Mouse (Mus musculus): ENCODE data around the gene Gm3043. TPM values are rescaled to one million over a fixed set of nuclear protein-coding genes. Genes with fewer than 3 reads are reported as not detected.
"Not testable (repeated sequence)": the region's sequence is repeated elsewhere in the genome, so short reads cannot be mapped to it uniquely, and the experiment has no call there.

Gm3043 gene
- total RNA-seq (2021), result not detected

GRCm38 (mm10) chr14:3688483-3688882 lies at the start of gene Gm3043:
Gene Gm3043 (plus strand): TSS chr14:3688783.
- intact Hi-C loops (cut with DNase I); DNase-seq (ENCODE audit: low spot score in 2 of 2): not testable (repeated sequence)

- intact Hi-C loops (cut with DNase I); DNase-seq (ENCODE audit: low spot score in 2 of 2): not testable (repeated sequence)
These were observed 36.9 kb upstream of the Gm3043 start, which contains the start of gene Gm3020 for GRCm38 (mm10) chr14:3651730-3652129. Gene Gm3020 (plus strand): TSS chr14:3652030.

Other genes with a start within 250 kb of the Gm3043 start
- not detected for gene Gm10408, start 239.4 kb upstream of the Gm3043 start, total RNA-seq (2021)
- gene Gm3012, start 54.3 kb upstream of the Gm3043 start, total RNA-seq (2021), result not detected
- gene Gm3020, start 36.8 kb upstream of the Gm3043 start, total RNA-seq (2021), result 1 to 10 TPM; 1.8 to 2.6 TPM
- gene Gm3002, start 121.3 kb downstream of the Gm3043 start, total RNA-seq (2021), result under 1 TPM in 1 of 2 experiments, not detected in 1; 0.93 TPM
- gene Gm3033, start 157.5 kb downstream of the Gm3043 start, total RNA-seq (2021), result not detected
- gene Gm2916, start 195.4 kb downstream of the Gm3043 start, total RNA-seq (2021), result not detected
- not detected for gene Gm3029, start 243.0 kb downstream of the Gm3043 start, total RNA-seq (2021)

All from left cerebral cortex, postnatal 36 days (tissue).